Mouse (Mus musculus): ENCODE data around the gene Pan3.

Pan3 gene

DNA sequence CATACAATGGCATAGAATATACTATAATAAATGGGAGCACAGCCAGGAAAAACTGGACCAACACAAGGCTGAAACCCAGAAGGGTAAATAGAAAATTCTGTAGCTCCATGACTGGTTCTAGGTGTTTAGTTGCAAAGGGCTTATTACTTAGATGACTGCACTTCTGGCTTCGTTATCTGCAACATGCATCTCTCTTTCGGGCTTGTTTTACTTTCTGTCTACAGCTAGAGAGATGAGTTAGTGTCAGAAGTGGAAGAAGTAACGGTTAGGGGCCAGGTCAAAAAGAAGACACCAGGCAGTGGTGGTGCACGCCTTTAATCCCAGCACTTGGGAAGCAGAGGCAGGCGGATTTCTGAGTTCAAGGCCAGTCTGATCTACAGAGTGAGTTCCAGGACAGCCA lies 46.1 kb downstream of the Pan3 start:
- no peak for ATAC-seq (ENCODE audit: insufficient number of reproducible peaks, low FRiP score, low TSS enrichment)

GRCm38 (mm10) chr5:147477106-147477505 lies 47.1 kb downstream of the Pan3 start:
- no peak for ATAC-seq (ENCODE audit: insufficient number of reproducible peaks, low FRiP score, low TSS enrichment)

GRCm38 (mm10) chr5:147479341-147479740 lies 49.4 kb downstream of the Pan3 start:
- no peak for ATAC-seq (ENCODE audit: insufficient number of reproducible peaks, low FRiP score, low TSS enrichment)

- ATAC-seq (ENCODE audit: insufficient number of reproducible peaks, low FRiP score, low TSS enrichment) = no peak
Observed at GRCm38 (mm10) chr5:147484142-147484541, 54.2 kb downstream of the Pan3 start.

DNA sequence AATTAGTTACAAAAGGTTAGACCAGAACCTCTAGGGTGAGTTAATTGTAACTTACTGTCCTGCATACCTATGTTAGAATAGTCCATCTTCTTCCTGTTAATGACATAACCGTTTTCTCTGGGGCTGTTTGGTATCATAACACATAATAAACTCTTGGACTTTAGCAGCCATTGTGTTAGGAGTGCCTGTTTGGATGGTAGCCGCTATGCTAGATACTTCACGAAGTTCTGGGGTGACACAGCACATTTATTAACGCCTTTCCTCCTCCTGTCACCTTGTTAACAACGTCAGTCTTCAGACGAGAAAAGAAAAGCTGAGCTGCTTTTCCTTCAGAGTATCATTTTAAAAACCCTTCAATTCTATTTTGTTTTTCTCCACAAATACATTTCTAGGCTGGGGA lies 59.3 kb downstream of the Pan3 start:
- ATAC-seq (ENCODE audit: insufficient number of reproducible peaks, low FRiP score, low TSS enrichment) = no peak

- ATAC-seq (ENCODE audit: insufficient number of reproducible peaks, low FRiP score, low TSS enrichment) = no peak
Observed at GRCm38 (mm10) chr5:147490907-147491306, 60.9 kb downstream of the Pan3 start.

- ATAC-seq (ENCODE audit: insufficient number of reproducible peaks, low FRiP score, low TSS enrichment) = no peak
Observed at GRCm38 (mm10) chr5:147492511-147492910, 62.5 kb downstream of the Pan3 start.

- ATAC-seq (ENCODE audit: insufficient number of reproducible peaks, low FRiP score, low TSS enrichment) = no peak
Observed at GRCm38 (mm10) chr5:147493205-147493604, 63.2 kb downstream of the Pan3 start.

DNA sequence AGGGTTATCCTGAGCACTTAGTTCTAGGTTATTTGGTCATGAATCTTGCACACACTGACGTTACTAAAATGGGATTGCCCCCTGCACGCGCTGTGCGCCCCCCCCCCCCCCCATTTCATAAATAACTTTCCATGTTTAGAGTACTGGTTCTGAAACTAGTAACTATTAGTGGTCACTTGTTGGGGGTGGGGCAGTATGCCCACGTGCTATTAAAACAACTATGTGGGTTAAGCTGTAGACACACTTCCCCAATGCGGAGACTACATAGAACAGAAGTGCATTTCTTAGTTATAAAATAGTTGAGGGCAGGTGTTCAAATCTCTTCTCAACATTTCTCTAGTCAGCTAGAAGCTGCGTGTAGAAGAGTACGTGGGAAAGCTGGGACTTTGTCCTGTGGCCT lies 63.7 kb downstream of the Pan3 start:
- ATAC-seq (ENCODE audit: insufficient number of reproducible peaks, low FRiP score, low TSS enrichment) = no peak

- ATAC-seq (ENCODE audit: insufficient number of reproducible peaks, low FRiP score, low TSS enrichment) = no peak
Observed at GRCm38 (mm10) chr5:147494388-147494787, 64.4 kb downstream of the Pan3 start.

DNA sequence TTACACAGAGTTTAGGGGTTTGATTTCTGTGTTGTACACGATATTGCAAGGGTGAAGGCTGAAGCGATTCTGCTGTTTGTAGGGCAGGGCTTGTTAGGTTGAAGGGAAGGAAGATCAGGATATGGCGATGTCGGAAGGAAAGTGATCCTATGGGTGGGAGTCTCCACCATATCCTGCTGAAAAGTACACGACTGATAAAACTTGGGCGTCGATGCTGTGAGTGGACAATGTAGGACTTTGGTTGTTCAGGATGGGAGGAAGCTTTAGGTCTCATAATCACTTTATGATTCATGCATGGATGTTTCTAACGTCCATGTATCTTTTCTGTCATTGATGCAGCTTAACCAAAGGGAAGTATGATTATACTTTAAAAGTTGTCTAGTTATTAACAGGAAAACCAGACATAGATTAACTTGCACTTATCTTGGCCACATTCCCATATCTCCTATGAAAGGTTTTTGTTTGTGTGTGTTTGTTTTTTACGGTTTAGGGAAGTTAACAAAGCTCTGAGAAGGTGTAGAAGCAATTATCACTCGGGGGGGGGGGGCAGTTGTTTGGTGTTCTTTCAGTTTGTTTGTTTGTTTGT lies 64.9 kb downstream of the Pan3 start:
- ATAC-seq (ENCODE audit: insufficient number of reproducible peaks, low FRiP score, low TSS enrichment) = no peak

GRCm38 (mm10) chr5:147495961-147496360 lies 66.0 kb downstream of the Pan3 start:
- ATAC-seq (ENCODE audit: insufficient number of reproducible peaks, low FRiP score, low TSS enrichment) = no peak

GRCm38 (mm10) chr5:147496921-147497320 lies 67.0 kb downstream of the Pan3 start:
- ATAC-seq (ENCODE audit: insufficient number of reproducible peaks, low FRiP score, low TSS enrichment) = no peak

DNA sequence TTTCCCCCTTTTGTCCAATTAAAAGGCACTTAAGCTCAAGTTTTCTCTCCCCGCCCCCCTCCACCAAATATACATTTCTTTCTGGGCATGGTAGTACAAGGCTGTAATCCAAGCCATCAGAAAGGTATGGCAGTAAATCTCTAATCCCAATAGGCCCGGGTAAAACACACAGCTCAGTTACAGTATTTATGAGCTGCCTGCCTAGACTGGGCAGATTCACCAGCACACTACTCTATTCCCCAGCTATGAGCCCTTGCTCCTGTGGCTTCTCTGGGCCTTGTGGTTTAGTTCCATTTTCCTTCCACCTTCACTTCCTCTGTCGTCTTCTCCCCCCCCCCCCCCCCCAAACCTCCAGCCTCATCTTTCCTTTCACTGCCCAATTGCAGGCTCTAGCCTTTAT lies 67.8 kb downstream of the Pan3 start:
- ATAC-seq (ENCODE audit: insufficient number of reproducible peaks, low FRiP score, low TSS enrichment) = no peak

- ATAC-seq (ENCODE audit: insufficient number of reproducible peaks, low FRiP score, low TSS enrichment) = no peak
Observed at GRCm38 (mm10) chr5:147501456-147501998, 71.6 kb downstream of the Pan3 start.

DNA sequence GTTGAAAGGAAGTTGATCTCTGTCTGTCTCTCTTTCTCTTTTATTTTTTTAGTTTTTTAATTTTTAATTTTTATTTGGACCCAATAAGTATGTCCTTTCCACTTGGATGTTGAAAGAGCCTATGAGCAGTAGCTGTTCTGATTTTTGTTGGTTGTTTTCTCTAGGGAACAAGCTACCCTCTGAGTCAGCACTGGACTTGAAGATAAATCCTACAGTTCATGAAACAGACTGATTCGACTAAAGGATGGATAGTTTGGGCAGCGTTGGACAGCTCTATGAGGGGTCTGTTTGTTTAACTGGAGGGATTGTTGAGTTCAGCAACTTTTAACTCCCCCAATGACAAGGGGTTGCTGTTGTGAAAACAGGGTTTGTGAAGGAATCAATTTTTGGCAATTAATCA lies 73.0 kb downstream of the Pan3 start:
- no peak for ATAC-seq (ENCODE audit: insufficient number of reproducible peaks, low FRiP score, low TSS enrichment)

DNA sequence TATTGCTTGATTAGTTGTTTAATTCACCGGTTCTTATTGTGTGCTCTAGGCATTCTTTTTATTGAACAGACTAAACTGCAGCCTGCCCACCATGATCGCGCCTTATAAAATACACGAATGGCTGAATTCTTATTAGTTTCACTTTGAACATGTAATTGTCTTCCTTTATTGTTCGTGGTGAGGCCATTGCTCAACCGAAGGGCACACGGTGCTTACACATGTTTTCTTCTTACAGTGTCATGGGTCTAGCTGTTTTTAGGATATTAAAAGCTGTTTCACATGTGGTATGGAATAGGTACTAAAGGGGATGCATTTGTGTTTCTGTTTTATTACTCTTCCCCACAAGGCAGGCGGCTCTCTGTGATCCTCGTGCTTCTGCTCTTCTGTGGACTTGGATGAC lies 81.4 kb downstream of the Pan3 start:
- ATAC-seq (ENCODE audit: insufficient number of reproducible peaks, low FRiP score, low TSS enrichment) = no peak

GRCm38 (mm10) chr5:147527006-147527405 lies 97.0 kb downstream of the Pan3 start:
- no peak for ATAC-seq (ENCODE audit: insufficient number of reproducible peaks, low FRiP score, low TSS enrichment)

- ATAC-seq (ENCODE audit: insufficient number of reproducible peaks, low FRiP score, low TSS enrichment) = no peak
Observed at GRCm38 (mm10) chr5:147527788-147528187, 97.8 kb downstream of the Pan3 start.

DNA sequence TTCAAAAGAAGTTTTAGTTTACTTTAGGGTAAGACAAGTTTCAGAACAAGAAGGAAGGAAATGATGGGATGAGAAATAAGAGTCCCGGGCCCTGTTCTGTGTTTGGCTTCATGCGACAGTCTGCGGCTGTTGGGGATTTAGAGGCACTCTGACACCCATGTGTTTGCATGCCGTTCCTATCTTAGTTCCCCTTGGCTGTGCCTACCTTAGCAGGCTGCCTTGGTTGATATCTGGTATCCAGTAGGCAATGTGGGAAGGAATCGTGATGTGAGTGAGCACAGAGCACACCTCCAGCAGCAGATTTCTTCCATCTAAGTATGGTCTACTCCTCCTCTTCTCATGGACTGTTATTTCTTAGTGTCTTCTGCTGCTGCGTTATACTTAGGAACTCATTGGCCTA lies 102.1 kb downstream of the Pan3 start:
- ATAC-seq (ENCODE audit: insufficient number of reproducible peaks, low FRiP score, low TSS enrichment) = no peak

- ATAC-seq (ENCODE audit: insufficient number of reproducible peaks, low FRiP score, low TSS enrichment) = no peak
Observed at GRCm38 (mm10) chr5:147539409-147539808, 109.4 kb downstream of the Pan3 start.

GRCm38 (mm10) chr5:147539815-147540214 lies 109.9 kb downstream of the Pan3 start:
- no peak for ATAC-seq (ENCODE audit: insufficient number of reproducible peaks, low FRiP score, low TSS enrichment)

DNA sequence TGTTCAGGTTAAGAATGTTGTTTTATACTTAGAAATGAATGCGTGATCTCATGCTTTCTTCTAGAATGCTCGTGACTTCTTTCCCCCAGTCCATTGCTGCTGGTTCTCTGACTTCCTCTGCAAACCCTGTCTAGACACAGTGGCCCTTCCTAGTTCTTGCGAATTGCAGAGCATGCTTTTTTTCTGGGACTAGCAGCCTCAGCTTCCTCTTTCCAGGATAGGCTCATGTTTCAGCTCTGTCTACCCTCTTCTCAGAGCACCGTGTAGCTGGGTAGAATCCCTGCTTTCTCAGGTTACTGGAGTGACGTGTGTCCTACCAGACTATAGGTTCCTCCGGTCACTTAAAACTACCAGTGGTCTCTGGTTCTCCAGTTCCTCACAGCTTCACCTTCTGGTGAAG lies 112.3 kb downstream of the Pan3 start:
- no peak for ATAC-seq (ENCODE audit: insufficient number of reproducible peaks, low FRiP score, low TSS enrichment)
